Mouse (Mus musculus) midbrain, embryonic 11.5 days (tissue): ENCODE measurements around the gene Gm9376. TPM values are rescaled to one million over a fixed set of nuclear protein-coding genes. Genes with fewer than 3 reads are reported as not detected.

ENCODE experiments used
- ATAC-seq: fragments of 200-750 bp; cut with Nextera tagmentation; 2 replicates; pipeline ENCODE4 v1.8.0; 2017; ENCODE audit warnings: moderate TSS enrichment, moderate library complexity; ENCODE audit not compliant: low FRiP score
- DNase-seq: peaks from one replicate; pipeline ENCODE4 v3.0.0; 2015; ENCODE audit warnings: low spot score; ENCODE audit errors: missing footprints
- H3K27ac ChIP-seq: fragments of 300-500 bp; sonication (generic); 2 replicates; pipeline ENCODE4 v1.5.1; 2014; ENCODE audit warnings: low read depth, low read length
- H3K27me3 ChIP-seq: fragments of 300-500 bp; sonication (generic); 2 replicates; pipeline ENCODE4 v1.6.1; 2014; ENCODE audit warnings: mild to moderate bottlenecking, low read length, moderate library complexity, mixed read lengths; ENCODE audit not compliant: control insufficient read depth, insufficient read depth
- H3K36me3 ChIP-seq: fragments of 300-500 bp; sonication (generic); 2 replicates; pipeline ENCODE4 v1.6.1; 2014; ENCODE audit warnings: mild to moderate bottlenecking, low read length, moderate library complexity, mixed read lengths; ENCODE audit not compliant: control insufficient read depth, insufficient read depth
- H3K4me1 ChIP-seq: fragments of 300-500 bp; sonication (generic); 2 replicates; pipeline ENCODE4 v1.6.1; 2014; ENCODE audit warnings: low read length; ENCODE audit not compliant: control insufficient read depth, insufficient read depth
- H3K4me2 ChIP-seq: fragments of 300-500 bp; sonication (generic); 2 replicates; pipeline ENCODE4 v1.6.1; 2014; ENCODE audit warnings: mild to moderate bottlenecking, moderate library complexity
- H3K4me3 ChIP-seq: fragments of 300-500 bp; sonication (generic); 2 replicates; pipeline ENCODE4 v1.5.1; 2014; ENCODE audit warnings: low read depth, low read length
- H3K9ac ChIP-seq: fragments of 300-500 bp; sonication (generic); 2 replicates; pipeline ENCODE4 v1.6.1; 2014; ENCODE audit warnings: low read length
- H3K9me3 ChIP-seq: fragments of 300-500 bp; sonication (generic); 2 replicates; pipeline ENCODE4 v1.6.1; 2016; ENCODE audit warnings: low read length; ENCODE audit not compliant: control insufficient read depth
- WGBS: fragments of 180-500 bp; shearing (Covaris S2); extraction: QIAGEN DNeasy Blood & Tissue Kit; methylation state at CpG from one replicate; pipeline ENCODE4 v1.1.7; 2014; 5-methylcytosine and 5-hydroxymethylcytosine counted together
- polyA plus RNA-seq: library from polyadenylated mRNA; unstranded; fragments of >200 nt; fragmentation: Nextera tagmentation; extraction: Ambion mirVana; gene quantifications from 2 replicates; pipeline ENCODE4 v1.2.1, GENCODE M21; 2014

Gene Gm9376
- not detected in 2 replicates for polyA plus RNA-seq

- Histone ChIP-seq H3K36me3 (no peaks in the 10 kb centered on the region), H3K4me3 (no peak within 1 kb of the TSS), H3K4me1 (no peaks in the 10 kb centered on the region), H3K9me3 (no peaks in the 10 kb centered on the region), H3K27me3 (no peaks in the 10 kb centered on the region), H3K27ac (no peak within 1 kb of the TSS), H3K4me2 (no peak within 1 kb of the TSS), H3K9ac (no peak within 1 kb of the TSS)
- ATAC-seq (no peak), DNase-seq (no peak)
- 89% methylated on average over 2 of the region's 2 CpGs for WGBS
These were observed at the start of gene Gm9376 for GRCm38 (mm10) chr14:118266660-118267059. Gm9376 (plus strand) TSS chr14:118266960.

- H3K9me3 ChIP-seq = no peaks in the 10 kb centered on the region
- H3K27ac ChIP-seq = no peak overlapping the region
- no peak for ATAC-seq
- 93% methylated on average over 1 of the region's 1 CpGs for WGBS
- no peak overlapping the region for H3K4me3 ChIP-seq
- H3K9ac ChIP-seq = no peak overlapping the region
- peaks cover 23% of the 10 kb centered on the region for H3K27me3 ChIP-seq
- peaks cover 14% of the 10 kb centered on the region for H3K4me1 ChIP-seq
- DNase-seq = no peak
- no peak overlapping the region for H3K4me2 ChIP-seq
- no peaks in the 10 kb centered on the region for H3K36me3 ChIP-seq
These were observed 45.9 kb upstream of the Gm9376 start for GRCm38 (mm10) chr14:118220885-118221284.

- no peak for ATAC-seq
- H3K9me3 ChIP-seq = no peaks in the 10 kb centered on the region
- WGBS = 15% methylated on average over 16 of the region's 16 CpGs
- peak overlapping the region; percentile 8; the same call in 1 of the 2 replicates for H3K4me3 ChIP-seq
- peak overlapping the region; percentile 39 for H3K4me2 ChIP-seq
- peak; percentile 94 for DNase-seq
- no peak overlapping the region for H3K27ac ChIP-seq
- peak overlapping the region; percentile 28 for H3K9ac ChIP-seq
- H3K36me3 ChIP-seq = no peaks in the 10 kb centered on the region
- peaks cover 50% of the 10 kb centered on the region for H3K4me1 ChIP-seq
- H3K27me3 ChIP-seq = peaks cover 41% of the 10 kb centered on the region
These were observed 41.6 kb upstream of the Gm9376 start for GRCm38 (mm10) chr14:118225061-118225743.

DNA sequence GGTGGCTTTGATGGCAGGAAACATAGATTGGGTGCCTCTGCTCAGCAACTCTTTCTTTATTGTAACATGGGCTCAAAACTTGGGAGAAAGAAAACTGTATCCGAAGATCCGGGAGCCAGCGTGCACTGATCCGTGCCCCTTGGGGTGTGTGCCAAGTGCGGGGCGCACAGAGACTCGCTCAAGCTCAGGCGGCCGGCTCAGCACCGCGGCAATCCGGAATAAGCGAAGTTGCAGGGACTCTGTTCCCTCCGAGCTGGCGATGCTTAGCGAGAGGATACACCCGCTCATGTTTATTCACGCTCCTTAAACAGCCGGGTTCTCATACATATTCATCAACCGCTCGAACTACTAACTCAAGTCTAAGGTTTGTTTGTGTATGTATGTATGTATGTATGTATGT, 40.8 kb upstream of the Gm9376 start:
- Histone ChIP-seq H3K4me3 (peak overlapping the region; percentile 8), H3K4me2 (peak overlapping the region; percentile 39), H3K9me3 (no peaks in the 10 kb centered on the region), H3K4me1 (peaks cover 50% of the 10 kb centered on the region), H3K27me3 (peaks cover 41% of the 10 kb centered on the region), H3K36me3 (no peaks in the 10 kb centered on the region), H3K9ac (peak overlapping the region; percentile 28), H3K27ac (no peak overlapping the region)
- DNase-seq (peak; percentile 97), ATAC-seq (peak; percentile 48)
- under 1% methylated on average over 21 of the region's 21 CpGs for WGBS

DNA sequence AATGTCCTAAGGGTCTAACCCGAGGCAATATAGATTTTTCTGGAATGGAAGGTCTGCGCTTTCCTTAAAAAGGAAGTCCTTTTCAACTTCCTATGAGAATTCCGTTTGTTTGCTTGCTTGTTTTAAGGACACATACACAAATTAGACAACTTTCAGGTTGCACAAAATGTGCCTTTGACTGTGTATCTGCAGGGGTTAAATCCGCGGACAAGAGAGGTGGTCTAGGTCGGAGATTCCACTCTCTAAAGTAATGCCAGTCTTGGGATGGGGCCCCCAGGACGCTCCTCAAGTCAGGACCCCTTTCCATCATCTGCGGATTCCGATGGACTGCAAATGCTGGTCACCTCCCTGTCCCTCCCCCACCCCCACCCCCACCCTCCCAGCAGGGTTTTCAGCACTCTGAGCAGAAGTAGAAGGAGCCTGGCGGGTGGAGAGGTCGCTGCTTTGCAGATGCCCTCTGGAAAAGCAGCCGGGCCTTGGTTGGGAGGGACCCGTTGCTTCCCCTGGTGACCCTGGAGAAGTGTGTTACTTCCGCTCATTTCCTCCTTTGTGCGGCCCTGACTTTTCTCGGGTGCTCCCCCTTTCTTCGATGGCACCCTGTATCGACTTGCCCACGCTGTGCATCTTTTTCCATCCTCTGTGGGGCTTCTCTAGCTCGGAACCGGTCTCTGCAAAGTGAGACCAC, 40.1 kb upstream of the Gm9376 start:
- Histone ChIP-seq H3K27me3 (peaks cover 41% of the 10 kb centered on the region), H3K4me2 (peak overlapping the region; percentile 39), H3K9me3 (no peaks in the 10 kb centered on the region), H3K4me3 (peak overlapping the region; percentile 8), H3K4me1 (peaks cover 52% of the 10 kb centered on the region), H3K9ac (peak overlapping the region; percentile 21; the same call in 1 of the 2 replicates), H3K36me3 (no peaks in the 10 kb centered on the region), H3K27ac (no peak overlapping the region)
- peak; percentile 97 for DNase-seq
- 0% methylated on average over 19 of the region's 21 CpGs for WGBS
- no peak for ATAC-seq

- H3K36me3 ChIP-seq = no peaks in the 10 kb centered on the region
- ATAC-seq (no peak), DNase-seq (peak; percentile 96)
- H3K9ac ChIP-seq = peak overlapping the region; percentile 70
- H3K27me3 ChIP-seq = peaks cover 17% of the 10 kb centered on the region
- peak overlapping the region; percentile 69 for H3K4me2 ChIP-seq
- H3K4me3 ChIP-seq = peak overlapping the region; percentile 35
- no peaks in the 10 kb centered on the region for H3K9me3 ChIP-seq
- WGBS = 0% methylated on average over 8 of the region's 8 CpGs
- peaks cover 31% of the 10 kb centered on the region for H3K4me1 ChIP-seq
- H3K27ac ChIP-seq = peak overlapping the region; percentile 52
These were observed 34.3 kb upstream of the Gm9376 start for GRCm38 (mm10) chr14:118232381-118232970.

- H3K4me3 ChIP-seq = peak overlapping the region; percentile 71
- peak overlapping the region; percentile 71 for H3K4me2 ChIP-seq
- no peak for ATAC-seq
- H3K4me1 ChIP-seq = peaks cover 18% of the 10 kb centered on the region
- H3K27me3 ChIP-seq = peaks cover 10% of the 10 kb centered on the region
- DNase-seq = no peak
- H3K9ac ChIP-seq = peak overlapping the region; percentile 98
- WGBS = 2% methylated on average over 26 of the region's 26 CpGs
- H3K36me3 ChIP-seq = no peaks in the 10 kb centered on the region
- no peaks in the 10 kb centered on the region for H3K9me3 ChIP-seq
- H3K27ac ChIP-seq = peak overlapping the region; percentile 94
These were observed 32.8 kb upstream of the Gm9376 start for GRCm38 (mm10) chr14:118233786-118234540.

GRCm38 (mm10) chr14:118234541-118235210, 32.1 kb upstream of the Gm9376 start:
- Histone ChIP-seq H3K4me2 (peak overlapping the region; percentile 71), H3K4me3 (peak overlapping the region; percentile 71), H3K4me1 (peaks cover 12% of the 10 kb centered on the region), H3K9ac (peak overlapping the region; percentile 98), H3K27me3 (peaks cover 7% of the 10 kb centered on the region), H3K36me3 (no peaks in the 10 kb centered on the region), H3K9me3 (no peaks in the 10 kb centered on the region), H3K27ac (peak overlapping the region; percentile 94)
- WGBS = under 1% methylated on average over 70 of the region's 84 CpGs
- ATAC-seq (no peak), DNase-seq (peak; percentile 98)
